In genomic region chr8:83698291-83698660, GRCm38 (mm10) we compare ENCODE assay signal across 8 mouse cellular contexts. TPM values are rescaled to one million over a fixed set of nuclear protein-coding genes. Genes with fewer than 3 reads are reported as not detected.
DNase-seq lines count a peak whose midpoint lies in the region; ATAC-seq and TF ChIP-seq lines count a peak whose summit lies in the region.

No protein-coding gene starts in this region.

- H3K9ac ChIP-seq in CH12.LX (ENCODE audit: insufficient read depth, low read depth) = peak overlapping the region; percentile 85
- peak overlapping the region; percentile 96 for H3K9ac ChIP-seq in heart, embryonic 13.5 days
- peak overlapping the region; percentile 96 for H3K9ac ChIP-seq in kidney, postnatal 0 days (ENCODE audit: low read depth, low read length)

- peaks cover 27 to 55% of the 10 kb centered on the region in 2 experiments for H3K4me1 ChIP-seq in CH12.LX (ENCODE audit: control insufficient read depth in 1 of 2, insufficient read depth in 2 of 2)
- peaks cover 63% of the 10 kb centered on the region for H3K4me1 ChIP-seq in heart, embryonic 13.5 days
- peaks cover 40% of the 10 kb centered on the region for H3K4me1 ChIP-seq in kidney, postnatal 0 days (replicated peaks; ENCODE audit: insufficient read depth, low read length)

- TF ChIP-seq EP300 in CH12.LX (IDR thresholded peaks at IDR 0.05; ENCODE audit: low read length) = no peak

- TF ChIP-seq RAD21 in CH12.LX (IDR thresholded peaks at IDR 0.05; ENCODE audit: low read depth, low read length) = no peak

- H3K27me3 ChIP-seq in CH12.LX (replicated peaks) = no peaks in the 10 kb centered on the region
- no peaks in the 10 kb centered on the region for H3K27me3 ChIP-seq in heart, embryonic 13.5 days (replicated peaks)
- no peaks in the 10 kb centered on the region for H3K27me3 ChIP-seq in kidney, postnatal 0 days (ENCODE audit: insufficient read depth, low read length)

- no peak for TF ChIP-seq POLR2A in CH12.LX (IDR thresholded peaks at IDR 0.05; ENCODE audit: low read depth, low read length)

- peak overlapping the region; percentile 41; the same call in 1 of the 2 replicates for H3K27ac ChIP-seq in CH12.LX (ENCODE audit: insufficient read depth, low read depth)
- peak overlapping the region; percentile 79 for H3K27ac ChIP-seq in heart, embryonic 13.5 days (replicated peaks)
- peak overlapping the region; percentile 94 for H3K27ac ChIP-seq in kidney, postnatal 0 days

- dilution Hi-C loops in CH12.LX (cut with MboI; ENCODE audit: extremely low pct_ligation_motif_present, extremely low pct_unique_long_range_greater_than_20kb, low sequenced_read_pairs) = no loop called here

- WGBS in heart, embryonic 13.5 days = 5% methylated on average over 15 of the region's 15 CpGs
- WGBS in kidney, postnatal 0 days = 1% methylated on average over 15 of the region's 15 CpGs

- H3K9me3 ChIP-seq in CH12.LX (replicated peaks; ENCODE audit: low read length) = peaks cover 6% of the 10 kb centered on the region
- H3K9me3 ChIP-seq in heart, embryonic 13.5 days = no peaks in the 10 kb centered on the region
- H3K9me3 ChIP-seq in kidney, postnatal 0 days (replicated peaks; ENCODE audit: low read length) = no peaks in the 10 kb centered on the region

- H3K4me3 ChIP-seq in CH12.LX (replicated peaks in 1 of 3; ENCODE audit: low read depth in 2 of 3, low read length in 2 of 3, poor library complexity in 1 of 3) = peak overlapping the region; percentile 72 to 94 (median 84)
- H3K4me3 ChIP-seq in heart, embryonic 13.5 days = peak overlapping the region; percentile 92
- H3K4me3 ChIP-seq in kidney, postnatal 0 days (replicated peaks; ENCODE audit: low read depth, low read length) = peak overlapping the region; percentile 89

- DNase-seq in CH12.LX (ENCODE audit: extremely low read depth) = peak; percentile 84
- DNase-seq in T-cell, adult 2 months (ENCODE audit: low spot score) = peak; percentile 84
- DNase-seq in embryo, embryonic 10 days (ENCODE audit: low spot score) = peak; percentile 51
- peak; percentile 40 for DNase-seq in kidney, postnatal 0 days (ENCODE audit: low spot score)
- peak; percentile 82 for DNase-seq in lung, postnatal 36 days
- DNase-seq in right cerebral cortex, postnatal 14 days = peak; percentile 41
- DNase-seq in frontal cortex, adult 2 months (ENCODE audit: extremely low spot score in 1 of 2, low spot score in 1 of 2) = no peak

- in situ Hi-C loops in CH12.LX (cut with MboI; ENCODE audit: low pct_ligation_motif_present, low pct_unique_long_range_greater_than_20kb, low sequenced_read_pairs) = no loop called here

- peaks cover 0 to 26% of the 10 kb centered on the region in 2 experiments for H3K36me3 ChIP-seq in CH12.LX (replicated peaks in 1 of 2; ENCODE audit: control insufficient read depth in 1 of 2, insufficient read depth in 1 of 2, low read length in 1 of 2)
- H3K36me3 ChIP-seq in heart, embryonic 13.5 days = no peaks in the 10 kb centered on the region
- no peaks in the 10 kb centered on the region for H3K36me3 ChIP-seq in kidney, postnatal 0 days (ENCODE audit: insufficient read depth, low read length)

- peaks cover 30% of the 10 kb centered on the region for H3K79me2 ChIP-seq in CH12.LX (replicated peaks; ENCODE audit: control insufficient read depth, extremely low read depth, insufficient read depth, poor library complexity, severe bottlenecking)

- no peak for ATAC-seq in heart, embryonic 13.5 days (ENCODE audit: extremely low read depth, insufficient number of reproducible peaks, low FRiP score, low TSS enrichment)
- ATAC-seq in kidney, postnatal 0 days (replicated peaks; ENCODE audit: low FRiP score, low read depth) = peak; percentile 5; the same call in 1 of the 2 replicates

- peak overlapping the region; percentile 64 for H3K4me2 ChIP-seq in CH12.LX (ENCODE audit: insufficient read depth, low read depth, poor library complexity, severe bottlenecking)
- H3K4me2 ChIP-seq in heart, embryonic 13.5 days = peak overlapping the region; percentile 98
- H3K4me2 ChIP-seq in kidney, postnatal 0 days (ENCODE audit: low read length) = peak overlapping the region; percentile 96

- TF ChIP-seq CTCF in CH12.LX (conservative IDR thresholded peaks at IDR 0.05 in 1 of 2, IDR thresholded peaks at IDR 0.05 in 1 of 2; ENCODE audit: low read depth in 2 of 2, low read length in 2 of 2) = no peak
- no peak for TF ChIP-seq CTCF in kidney, postnatal 0 days (IDR thresholded peaks at IDR 0.05; ENCODE audit: low read depth)

TF ChIP-seq in CH12.LX, 34 proteins besides CTCF, POLR2A, EP300 and RAD21 (continues in another document):
- TF ChIP-seq JUN (IDR thresholded peaks at IDR 0.05; ENCODE audit: insufficient read depth, low read depth, low read length) (no peak), USF2 (conservative IDR thresholded peaks at IDR 0.05; ENCODE audit: low read depth, low read length) (no peak), ZMIZ1 (IDR thresholded peaks at IDR 0.05; ENCODE audit: low read depth, low read length) (0 out of 2 replicates have a peak, but pooled peaks have one; percentile 27), ZC3H11A (IDR thresholded peaks at IDR 0.05; ENCODE audit: low read depth, low read length) (no peak), GABPA (IDR thresholded peaks at IDR 0.05; ENCODE audit: insufficient replicate concordance, low read depth, low read length) (no peak), USF1 (IDR thresholded peaks at IDR 0.05; ENCODE audit: low read depth, low read length) (no peak), POLR2AphosphoS2 (IDR thresholded peaks at IDR 0.05; ENCODE audit: low read depth, low read length) (no peak), MYC (IDR thresholded peaks at IDR 0.05; ENCODE audit: low read depth, low read length) (0 out of 2 replicates have a peak, but pooled peaks have one; percentile 44), IRF4 (IDR thresholded peaks at IDR 0.05; ENCODE audit: low read depth, low read length) (0 out of 2 replicates have a peak, but pooled peaks have one; percentile 21), MAZ (IDR thresholded peaks at IDR 0.05; ENCODE audit: low read depth, low read length) (peak; percentile 66; the same call in 1 of the 2 replicates), ZKSCAN1 (IDR thresholded peaks at IDR 0.05; ENCODE audit: borderline replicate concordance, low read depth, low read length) (no peak), ZNF384 (IDR thresholded peaks at IDR 0.05; ENCODE audit: low read depth, low read length) (no peak), SIN3A (IDR thresholded peaks at IDR 0.05; ENCODE audit: low read length) (peak; percentile 93), NRF1 (IDR thresholded peaks at IDR 0.05; ENCODE audit: low read depth, low read length) (peak; percentile 25; the same call in 1 of the 2 replicates), SMC3 (IDR thresholded peaks at IDR 0.05; ENCODE audit: low read depth, low read length) (no peak), UBTF (IDR thresholded peaks at IDR 0.05; ENCODE audit: low read depth, low read length) (no peak), MXI1 (IDR thresholded peaks at IDR 0.05; ENCODE audit: low read depth, low read length) (peak; percentile 88), HCFC1 (IDR thresholded peaks at IDR 0.05; ENCODE audit: low read depth, low read length) (peak; percentile 60), TBP (conservative IDR thresholded peaks at IDR 0.05; ENCODE audit: low read depth, low read length) (no peak), ETS1 (conservative IDR thresholded peaks at IDR 0.05; ENCODE audit: low read depth, low read length) (0 out of 2 replicates have a peak, but pooled peaks have one; percentile 19), KAT2A (IDR thresholded peaks at IDR 0.05; ENCODE audit: insufficient replicate concordance, low read length) (no peak), E2F4 (IDR thresholded peaks at IDR 0.05; ENCODE audit: insufficient replicate concordance, low read depth, low read length) (no peak)

RNA-seq across cellular contexts. Expression of gene Pkn1, which starts 0.7 kb away (rescaled TPM):
- total RNA-seq in CH12.LX (2012; rRNA removed) = 44.6 and 47.8 TPM in 2 replicates
- total RNA-seq in CH12.LX (2014; rRNA removed) = 28.1 and 33.5 TPM in 2 replicates
- 58.8 and 60.3 TPM in 2 replicates for polyA plus RNA-seq in CH12.LX (2012; ENCODE audit: insufficient read length, low read depth)
- 19.5 and 20.0 TPM in 2 replicates for polyA plus RNA-seq in heart, embryonic 13.5 days (2015; fragmentation: Nextera tagmentation; extraction: Ambion mirVana)
- 31.0 and 33.2 TPM in 2 replicates for polyA plus RNA-seq in kidney, postnatal 0 days (2015; fragmentation: Nextera tagmentation; extraction: Ambion mirVana)
- polyA plus RNA-seq in frontal cortex, adult 2 months (2012; rRNA removed) = 51.9 and 61.9 TPM in 2 replicates

RNA-seq across cellular contexts. Expression of gene Ddx39, which starts 16.7 kb away (rescaled TPM):
- 194 and 278 TPM in 2 replicates for total RNA-seq in CH12.LX (2012; rRNA removed)
- total RNA-seq in CH12.LX (2014; rRNA removed) = 339 and 372 TPM in 2 replicates
- 231 and 232 TPM in 2 replicates for polyA plus RNA-seq in CH12.LX (2012; ENCODE audit: insufficient read length, low read depth)
- polyA plus RNA-seq in heart, embryonic 13.5 days (2015; fragmentation: Nextera tagmentation; extraction: Ambion mirVana) = 133 and 152 TPM in 2 replicates
- 110 and 128 TPM in 2 replicates for polyA plus RNA-seq in kidney, postnatal 0 days (2015; fragmentation: Nextera tagmentation; extraction: Ambion mirVana)
- polyA plus RNA-seq in frontal cortex, adult 2 months (2012; rRNA removed) = 27.2 and 30.6 TPM in 2 replicates

RNA-seq across cellular contexts. Expression of gene Ptger1, which starts 31.8 kb away (rescaled TPM):
- total RNA-seq in CH12.LX (2012; rRNA removed) (3.3 and 4.0 TPM in 2 replicates), CH12.LX (2014; rRNA removed) (not detected in 2 replicates)
- polyA plus RNA-seq in CH12.LX (2012; ENCODE audit: insufficient read length, low read depth) = 2.6 and 7.6 TPM in 2 replicates
- 0.35 and 0.41 TPM in 2 replicates for polyA plus RNA-seq in heart, embryonic 13.5 days (2015; fragmentation: Nextera tagmentation; extraction: Ambion mirVana)
- 9.4 and 9.8 TPM in 2 replicates for polyA plus RNA-seq in kidney, postnatal 0 days (2015; fragmentation: Nextera tagmentation; extraction: Ambion mirVana)
- polyA plus RNA-seq in frontal cortex, adult 2 months (2012; rRNA removed) = 2.2 TPM in 2 replicates

RNA-seq across cellular contexts. Expression of gene Adgre5, which starts 42.9 kb away (rescaled TPM):
- total RNA-seq in CH12.LX (2012; rRNA removed) (23.6 and 27.4 TPM in 2 replicates), CH12.LX (2014; rRNA removed) (0.54 and 0.66 TPM in 2 replicates)
- 3.7 and 5.9 TPM in 2 replicates for polyA plus RNA-seq in CH12.LX (2012; ENCODE audit: insufficient read length, low read depth)
- 25.0 and 28.4 TPM in 2 replicates for polyA plus RNA-seq in heart, embryonic 13.5 days (2015; fragmentation: Nextera tagmentation; extraction: Ambion mirVana)
- polyA plus RNA-seq in kidney, postnatal 0 days (2015; fragmentation: Nextera tagmentation; extraction: Ambion mirVana) = 37.8 and 40.8 TPM in 2 replicates
- polyA plus RNA-seq in frontal cortex, adult 2 months (2012; rRNA removed) = 21.8 and 23.0 TPM in 2 replicates

RNA-seq across cellular contexts. Expression of gene Gipc1, which starts 45.8 kb away (rescaled TPM):
- total RNA-seq in CH12.LX (2012; rRNA removed) = 21.2 and 25.8 TPM in 2 replicates
- 21.0 and 24.4 TPM in 2 replicates for total RNA-seq in CH12.LX (2014; rRNA removed)
- 22.6 and 24.2 TPM in 2 replicates for polyA plus RNA-seq in CH12.LX (2012; ENCODE audit: insufficient read length, low read depth)
- polyA plus RNA-seq in heart, embryonic 13.5 days (2015; fragmentation: Nextera tagmentation; extraction: Ambion mirVana) = 155 and 164 TPM in 2 replicates
- polyA plus RNA-seq in kidney, postnatal 0 days (2015; fragmentation: Nextera tagmentation; extraction: Ambion mirVana) = 197 and 212 TPM in 2 replicates
- polyA plus RNA-seq in frontal cortex, adult 2 months (2012; rRNA removed) = 86.3 and 90.2 TPM in 2 replicates

Comparison
In these comparisons a context has a peak if more than half of its experiments do, and no peak if none do; other contexts are left out.
1. DNase-seq: peak in CH12.LX (single experiment), T-cell, adult 2 months (single experiment), embryo, embryonic 10 days (single experiment), kidney, postnatal 0 days (single experiment), lung, postnatal 36 days (single experiment) and right cerebral cortex, postnatal 14 days (single experiment); none in frontal cortex, adult 2 months (0 of 2).
2. H3K27ac ChIP-seq: peak in every context shown above with its lines; median percentile 94 in kidney, postnatal 0 days; 79 in heart, embryonic 13.5 days; 41 in CH12.LX.
3. Peak in every context shown above with its lines, with median percentiles within 50 percentile points of each other: H3K4me2 ChIP-seq, H3K4me3 ChIP-seq and H3K9ac ChIP-seq.